Mouse (Mus musculus) hindbrain, embryonic 11.5 days (tissue): Measurements from ENCODE around the gene Ndst4. TPM values are rescaled to one million over a fixed set of nuclear protein-coding genes. Genes with fewer than 3 reads are reported as not detected.
A peak's percentile ranks its signal among the peaks of the same experiment; 100 is the strongest.

Experiments
- ATAC-seq: fragments of 200-750 bp; cut with Nextera tagmentation; 2 replicates; pipeline ENCODE4 v1.8.0; 2017; ENCODE audit warnings: mild to moderate bottlenecking, moderate TSS enrichment, moderate library complexity; ENCODE audit not compliant: low FRiP score
- DNase-seq: peaks from one replicate; pipeline ENCODE4 v3.0.0-alpha.2; 2015; ENCODE audit warnings: low spot score
- H3K27ac ChIP-seq: fragments of 300-500 bp; sonication (generic); 2 replicates; pipeline ENCODE4 v1.5.1; 2014; ENCODE audit warnings: mild to moderate bottlenecking, low read depth, low read length
- H3K27me3 ChIP-seq: fragments of 300-500 bp; sonication (generic); 2 replicates; pipeline ENCODE4 v1.6.1; 2014; ENCODE audit warnings: mild to moderate bottlenecking, low read length, moderate library complexity, mixed read lengths; ENCODE audit not compliant: control insufficient read depth, insufficient read depth
- H3K36me3 ChIP-seq: fragments of 300-500 bp; sonication (generic); 2 replicates; pipeline ENCODE4 v1.6.1; 2014; ENCODE audit warnings: mild to moderate bottlenecking, low read length, moderate library complexity, mixed read lengths; ENCODE audit not compliant: control insufficient read depth, insufficient read depth
- H3K4me1 ChIP-seq: fragments of 300-500 bp; sonication (generic); replicated peaks from 2 replicates; pipeline ENCODE4 v1.6.1; 2014; ENCODE audit warnings: low read length, mixed read lengths; ENCODE audit not compliant: control insufficient read depth, insufficient read depth
- H3K4me2 ChIP-seq: fragments of 300-500 bp; sonication (generic); replicated peaks from 2 replicates; pipeline ENCODE4 v1.6.1; 2014; ENCODE audit warnings: mild to moderate bottlenecking, low read depth, low read length
- H3K4me3 ChIP-seq: fragments of 300-500 bp; sonication (generic); 2 replicates; pipeline ENCODE4 v1.5.1; 2014; ENCODE audit warnings: low read depth, low read length
- H3K9ac ChIP-seq: fragments of 300-500 bp; sonication (generic); 2 replicates; pipeline ENCODE4 v1.6.1; 2014; ENCODE audit warnings: low read depth, low read length
- H3K9me3 ChIP-seq: fragments of 300-500 bp; sonication (generic); 2 replicates; pipeline ENCODE4 v1.6.1; 2016; ENCODE audit warnings: low read length; ENCODE audit not compliant: control insufficient read depth
- WGBS: fragments of 180-500 bp; shearing (Covaris S2); extraction: QIAGEN DNeasy Blood & Tissue Kit; methylation state at CpG from one replicate; pipeline ENCODE4 v1.1.7; 2014; 5-methylcytosine and 5-hydroxymethylcytosine counted together
- polyA plus RNA-seq: library from polyadenylated mRNA; unstranded; fragments of >200 nt; fragmentation: Nextera tagmentation; extraction: Ambion mirVana; gene quantifications from 2 replicates; pipeline ENCODE4 v1.2.1, GENCODE M21; 2014

The Ndst4 gene
- polyA plus RNA-seq: 1.4 and 1.6 TPM in 2 replicates

GRCm38 (mm10) chr3:125403601-125404396 is at the start of gene Ndst4:
Gene Ndst4, plus strand, starts transcription at chr3:125404076.
- ATAC-seq: peak; percentile 95
- 10% methylated on average over 14 of the region's 14 CpGs for WGBS
- H3K27me3 ChIP-seq: no peaks in the 10 kb centered on the region
- H3K4me1 ChIP-seq: no peaks in the 10 kb centered on the region
- DNase-seq: peak; percentile 65
- H3K9ac ChIP-seq: 0 out of 2 replicates have a peak within 1 kb of the TSS, but pooled peaks have one; percentile 17
- no peaks in the 10 kb centered on the region for H3K36me3 ChIP-seq
- H3K9me3 ChIP-seq: no peaks in the 10 kb centered on the region
- peak within 1 kb of the TSS; percentile 30 for H3K4me2 ChIP-seq
- peak within 1 kb of the TSS; percentile 31; the same call in 1 of the 2 replicates for H3K27ac ChIP-seq
- peak within 1 kb of the TSS; percentile 20 for H3K4me3 ChIP-seq

GRCm38 (mm10) chr3:125397443-125397842 is 6.4 kb upstream of the Ndst4 start:
- Histone ChIP-seq H3K4me1 (no peaks in the 10 kb centered on the region), H3K4me2 (no peak overlapping the region), H3K36me3 (no peaks in the 10 kb centered on the region), H3K27me3 (no peaks in the 10 kb centered on the region), H3K9ac (no peak overlapping the region), H3K4me3 (no peak overlapping the region), H3K9me3 (no peaks in the 10 kb centered on the region), H3K27ac (no peak overlapping the region)
- ATAC-seq: no peak
- 93% methylated on average over 3 of the region's 3 CpGs for WGBS
- no peak for DNase-seq

GRCm38 (mm10) chr3:125406456-125406855 is 2.6 kb downstream of the Ndst4 start:
- H3K4me2 ChIP-seq: no peak overlapping the region
- no peaks in the 10 kb centered on the region for H3K9me3 ChIP-seq
- H3K4me1 ChIP-seq: no peaks in the 10 kb centered on the region
- 85% methylated on average over 2 of the region's 2 CpGs for WGBS
- no peak overlapping the region for H3K9ac ChIP-seq
- no peaks in the 10 kb centered on the region for H3K36me3 ChIP-seq
- H3K27me3 ChIP-seq: no peaks in the 10 kb centered on the region
- H3K27ac ChIP-seq: no peak overlapping the region
- ATAC-seq: no peak
- no peak overlapping the region for H3K4me3 ChIP-seq
- DNase-seq: peak; percentile 5

GRCm38 (mm10) chr3:125406991-125407390 is 3.1 kb downstream of the Ndst4 start:
- Histone ChIP-seq H3K27me3 (no peaks in the 10 kb centered on the region), H3K9ac (no peak overlapping the region), H3K36me3 (no peaks in the 10 kb centered on the region), H3K4me3 (no peak overlapping the region), H3K4me2 (no peak overlapping the region), H3K4me1 (no peaks in the 10 kb centered on the region), H3K27ac (no peak overlapping the region), H3K9me3 (no peaks in the 10 kb centered on the region)
- 82% methylated on average over 3 of the region's 3 CpGs for WGBS
- DNase-seq: no peak
- no peak for ATAC-seq

- Histone ChIP-seq H3K4me2 (no peak overlapping the region), H3K9ac (no peak overlapping the region), H3K36me3 (no peaks in the 10 kb centered on the region), H3K9me3 (no peaks in the 10 kb centered on the region), H3K4me3 (no peak overlapping the region), H3K27ac (no peak overlapping the region), H3K4me1 (no peaks in the 10 kb centered on the region), H3K27me3 (no peaks in the 10 kb centered on the region)
- DNase-seq: no peak
- ATAC-seq: 0 out of 2 replicates have a peak, but pooled peaks have one; percentile 38
- 45% methylated on average over 6 of the region's 6 CpGs for WGBS
These were observed 63.2 kb downstream of the Ndst4 start for GRCm38 (mm10) chr3:125466894-125467652.

GRCm38 (mm10) chr3:125510102-125510501 is 106.2 kb downstream of the Ndst4 start:
- Histone ChIP-seq H3K4me1 (no peaks in the 10 kb centered on the region), H3K36me3 (no peaks in the 10 kb centered on the region), H3K9me3 (no peaks in the 10 kb centered on the region), H3K4me2 (no peak overlapping the region), H3K27ac (no peak overlapping the region), H3K9ac (no peak overlapping the region), H3K4me3 (no peak overlapping the region), H3K27me3 (no peaks in the 10 kb centered on the region)
- DNase-seq (no peak), ATAC-seq (no peak)
- 79% methylated on average over 5 of the region's 5 CpGs for WGBS

GRCm38 (mm10) chr3:125533371-125533770 is 129.5 kb downstream of the Ndst4 start:
- Histone ChIP-seq H3K36me3 (no peaks in the 10 kb centered on the region), H3K4me2 (no peak overlapping the region), H3K27me3 (no peaks in the 10 kb centered on the region), H3K4me3 (no peak overlapping the region), H3K9ac (no peak overlapping the region), H3K9me3 (no peaks in the 10 kb centered on the region), H3K4me1 (no peaks in the 10 kb centered on the region), H3K27ac (no peak overlapping the region)
- ATAC-seq (0 out of 2 replicates have a peak, but pooled peaks have one; percentile 33), DNase-seq (no peak)
- 84% methylated on average over 8 of the region's 8 CpGs for WGBS

GRCm38 (mm10) chr3:125570602-125571001 is 166.7 kb downstream of the Ndst4 start:
- Histone ChIP-seq H3K4me2 (no peak overlapping the region), H3K4me1 (no peaks in the 10 kb centered on the region), H3K9me3 (no peaks in the 10 kb centered on the region), H3K4me3 (no peak overlapping the region), H3K27me3 (no peaks in the 10 kb centered on the region), H3K9ac (no peak overlapping the region), H3K36me3 (no peaks in the 10 kb centered on the region), H3K27ac (no peak overlapping the region)
- WGBS: 91% methylated on average over 2 of the region's 2 CpGs
- no peak for DNase-seq
- ATAC-seq: no peak
